Mouse (Mus musculus): ENCODE results near the gene Trmt44.

GRCm38 (mm10) chr5:35566632-35567031 lies 8.2 kb downstream of the Trmt44 start:
- TF ChIP-seq POLR2A (IDR thresholded peaks at IDR 0.05; ENCODE audit: insufficient read length, low read depth) = no peak
- TF ChIP-seq POLR2AphosphoS2 (IDR thresholded peaks at IDR 0.05; ENCODE audit: insufficient read length, low read depth) = no peak
- no peak for TF ChIP-seq USF1 (IDR thresholded peaks at IDR 0.05; ENCODE audit: low read depth)
- TF ChIP-seq REST (IDR thresholded peaks at IDR 0.05; ENCODE audit: insufficient read depth, insufficient read length) = no peak
- TF ChIP-seq MAX (IDR thresholded peaks at IDR 0.05; ENCODE audit: low read depth) = no peak
- no peak for TF ChIP-seq CEBPB (IDR thresholded peaks at IDR 0.05; ENCODE audit: insufficient read depth, poor library complexity, severe bottlenecking)
- TF ChIP-seq TCF12 (IDR thresholded peaks at IDR 0.05; ENCODE audit: insufficient read depth, poor library complexity, severe bottlenecking) = no peak
